Mouse (Mus musculus): ENCODE data around the gene 3110070M22Rik. TPM values are rescaled to one million over a fixed set of nuclear protein-coding genes. Genes with fewer than 3 reads are reported as not detected.
A peak's percentile ranks its signal among the peaks of the same experiment; 100 is the strongest.

Gene 3110070M22Rik
- polyA plus RNA-seq, 1 experiment, result 1.5 TPM

DNA sequence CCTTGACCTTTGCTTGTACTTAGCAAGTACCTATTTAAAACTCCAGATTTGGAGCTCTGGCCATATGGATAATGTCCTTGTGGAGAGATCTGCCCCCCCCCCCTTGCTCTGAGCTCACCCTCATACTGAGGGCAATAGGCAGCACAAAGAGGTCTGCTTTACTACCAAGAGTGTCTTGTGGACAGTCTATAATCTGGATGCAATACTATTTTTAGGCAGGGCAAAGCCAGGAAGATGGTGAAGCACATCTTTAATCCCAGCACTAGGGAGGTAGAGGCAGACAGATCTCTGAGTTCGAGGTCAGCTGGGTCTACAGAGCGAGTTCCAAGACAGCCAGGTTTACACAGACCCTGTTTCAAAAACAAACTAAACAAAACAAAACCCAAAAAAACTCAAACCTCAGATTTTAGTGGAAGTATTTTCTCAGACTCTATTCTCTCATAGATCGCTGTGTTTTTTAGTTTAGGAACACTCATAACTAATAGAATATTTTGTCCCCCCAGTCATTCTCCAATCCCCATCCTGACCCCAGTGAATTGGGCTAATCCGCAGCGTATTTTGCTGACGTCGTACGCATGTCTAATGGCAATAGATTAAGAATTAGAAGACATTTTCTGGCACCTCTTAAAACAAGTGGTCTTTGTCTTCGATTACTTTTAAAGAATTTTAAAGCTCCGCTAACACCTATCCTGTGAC, 26.1 kb downstream of the 3110070M22Rik start:
- DNase-seq, result no peak
- Histone ChIP-seq H3K4me1 (ENCODE audit: control insufficient read depth, insufficient read depth, low read length) (peaks cover 3% of the 10 kb centered on the region), H3K27me3 (ENCODE audit: control insufficient read depth, insufficient read depth, low read length) (no peaks in the 10 kb centered on the region), H3K27ac (ENCODE audit: insufficient read depth, low read length) (peak overlapping the region; percentile 13; the same call in 1 of the 2 replicates), H3K4me3 (replicated peaks; ENCODE audit: insufficient read depth, low read depth, low read length) (peak overlapping the region; percentile 94)
- no peak for TF ChIP-seq POLR2A (IDR thresholded peaks at IDR 0.05; ENCODE audit: borderline replicate concordance, insufficient read depth, low read length)
- TF ChIP-seq CTCF (IDR thresholded peaks at IDR 0.05; ENCODE audit: borderline replicate concordance, insufficient read depth, low read depth, low read length), result no peak
- WGBS, result 4% methylated on average over 10 of the region's 10 CpGs

DNA sequence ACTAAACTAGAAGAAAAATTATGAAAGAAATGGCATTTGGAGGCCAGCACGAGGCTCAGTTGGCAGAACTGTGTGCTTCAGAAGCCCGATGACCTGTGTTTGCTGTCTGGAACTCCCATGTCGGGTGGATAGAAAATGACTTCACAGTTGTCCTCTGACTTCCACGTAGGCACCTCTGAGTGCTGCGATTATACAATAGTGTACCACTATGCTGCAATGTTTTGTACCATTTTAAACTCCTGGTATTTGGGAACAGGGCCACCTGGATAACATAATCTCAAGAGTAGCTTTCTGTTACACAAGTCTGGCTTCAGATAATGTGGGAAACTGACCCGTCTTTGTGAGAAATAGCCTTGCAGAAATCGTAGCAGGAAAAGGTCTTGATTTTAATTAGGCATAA, 31.8 kb downstream of the 3110070M22Rik start:
- WGBS, result 87% methylated on average over 7 of the region's 7 CpGs
- Histone ChIP-seq H3K27ac (ENCODE audit: insufficient read depth, low read length) (no peak overlapping the region), H3K4me1 (ENCODE audit: control insufficient read depth, insufficient read depth, low read length) (no peaks in the 10 kb centered on the region), H3K27me3 (ENCODE audit: control insufficient read depth, insufficient read depth, low read length) (no peaks in the 10 kb centered on the region), H3K4me3 (replicated peaks; ENCODE audit: insufficient read depth, low read depth, low read length) (no peak overlapping the region)
- DNase-seq, result no peak
- TF ChIP-seq POLR2A (IDR thresholded peaks at IDR 0.05; ENCODE audit: borderline replicate concordance, insufficient read depth, low read length) (no peak), CTCF (IDR thresholded peaks at IDR 0.05; ENCODE audit: borderline replicate concordance, insufficient read depth, low read depth, low read length) (no peak)

DNA sequence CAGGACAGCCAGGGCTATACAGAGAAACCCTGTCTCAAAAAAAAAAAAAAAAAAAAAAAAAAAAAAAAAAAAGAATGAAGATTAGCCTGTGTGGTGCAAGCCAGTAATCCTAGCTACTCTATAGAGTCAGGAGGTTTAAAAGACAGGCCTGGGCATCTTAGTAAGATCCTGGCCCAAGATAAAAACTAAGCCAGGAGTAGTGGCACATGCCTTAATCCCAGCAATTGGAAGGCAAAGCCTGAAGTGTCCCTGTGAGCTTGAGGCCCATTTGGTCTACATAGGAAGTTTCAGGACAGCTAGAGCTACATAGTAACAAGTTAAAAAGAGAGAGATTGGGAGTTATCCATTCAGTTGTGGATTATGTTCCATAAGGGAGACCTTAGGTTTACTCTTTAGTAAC, 33.1 kb downstream of the 3110070M22Rik start:
- Histone ChIP-seq H3K4me3 (replicated peaks; ENCODE audit: insufficient read depth, low read depth, low read length) (no peak overlapping the region), H3K27me3 (ENCODE audit: control insufficient read depth, insufficient read depth, low read length) (no peaks in the 10 kb centered on the region), H3K4me1 (ENCODE audit: control insufficient read depth, insufficient read depth, low read length) (no peaks in the 10 kb centered on the region), H3K27ac (ENCODE audit: insufficient read depth, low read length) (no peak overlapping the region)
- DNase-seq, result no peak
- TF ChIP-seq POLR2A (IDR thresholded peaks at IDR 0.05; ENCODE audit: borderline replicate concordance, insufficient read depth, low read length) (no peak), CTCF (IDR thresholded peaks at IDR 0.05; ENCODE audit: borderline replicate concordance, insufficient read depth, low read depth, low read length) (no peak)

DNA sequence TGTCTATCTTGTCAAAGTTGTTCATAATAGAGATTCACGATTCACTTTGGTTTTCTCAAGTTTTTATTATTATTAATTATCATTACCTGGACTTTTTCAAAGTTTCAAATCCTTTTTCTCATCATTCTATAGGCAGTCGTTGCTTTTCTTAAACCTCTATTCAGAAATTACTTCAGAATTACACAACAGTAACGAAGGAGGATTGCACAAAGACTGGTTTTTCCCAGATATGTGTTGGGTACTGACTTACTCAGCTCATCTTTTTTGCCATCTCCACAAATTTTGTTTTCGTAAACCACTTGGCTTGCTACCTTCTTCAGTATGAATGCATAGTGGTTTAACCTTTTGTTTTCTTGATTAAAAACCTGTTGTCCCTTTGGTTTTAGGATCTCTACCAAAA, 34.6 kb downstream of the 3110070M22Rik start:
- no peak for DNase-seq
- WGBS, result 95% methylated on average over 4 of the region's 4 CpGs
- Histone ChIP-seq H3K27me3 (ENCODE audit: control insufficient read depth, insufficient read depth, low read length) (no peaks in the 10 kb centered on the region), H3K27ac (ENCODE audit: insufficient read depth, low read length) (no peak overlapping the region), H3K4me3 (replicated peaks; ENCODE audit: insufficient read depth, low read depth, low read length) (no peak overlapping the region), H3K4me1 (ENCODE audit: control insufficient read depth, insufficient read depth, low read length) (no peaks in the 10 kb centered on the region)
- TF ChIP-seq CTCF (IDR thresholded peaks at IDR 0.05; ENCODE audit: borderline replicate concordance, insufficient read depth, low read depth, low read length), result no peak
- TF ChIP-seq POLR2A (IDR thresholded peaks at IDR 0.05; ENCODE audit: borderline replicate concordance, insufficient read depth, low read length), result no peak

DNA sequence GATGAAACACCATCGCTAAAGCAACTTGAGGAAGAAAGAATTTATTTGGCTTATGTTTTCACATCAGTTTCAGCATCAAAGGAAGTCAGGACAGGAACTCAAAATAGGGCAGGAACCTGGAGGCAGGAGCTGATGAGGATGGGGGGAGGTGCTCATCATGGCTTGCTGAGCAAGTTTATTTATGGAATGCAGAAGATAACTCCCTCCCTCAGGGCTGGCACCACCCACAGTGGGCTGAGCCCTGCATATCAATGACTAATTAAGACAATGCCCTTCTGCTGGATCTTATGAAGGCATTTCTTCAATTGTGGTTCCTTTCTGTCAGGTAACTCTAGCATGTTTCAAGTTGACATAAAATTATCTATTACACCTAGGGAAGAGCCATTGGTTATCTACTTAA, 45.9 kb downstream of the 3110070M22Rik start:
- no peak for DNase-seq
- H3K4me3 ChIP-seq (replicated peaks; ENCODE audit: insufficient read depth, low read depth, low read length), result no peak overlapping the region
- WGBS, result 94% methylated on average over 1 of the region's 1 CpGs
- H3K27ac ChIP-seq (ENCODE audit: insufficient read depth, low read length), result no peak overlapping the region
- no peaks in the 10 kb centered on the region for H3K4me1 ChIP-seq (ENCODE audit: control insufficient read depth, insufficient read depth, low read length)
- no peaks in the 10 kb centered on the region for H3K27me3 ChIP-seq (ENCODE audit: control insufficient read depth, insufficient read depth, low read length)
- no peak for TF ChIP-seq POLR2A (IDR thresholded peaks at IDR 0.05; ENCODE audit: borderline replicate concordance, insufficient read depth, low read length)
- no peak for TF ChIP-seq CTCF (IDR thresholded peaks at IDR 0.05; ENCODE audit: borderline replicate concordance, insufficient read depth, low read depth, low read length)

Other genes with a start within 250 kb of the 3110070M22Rik start
- gene Paip1, start 59.8 kb downstream of the 3110070M22Rik start, polyA plus RNA-seq (2012; rRNA removed), result 65.7 and 68.7 TPM in 2 replicates
- 78.6 and 80.9 TPM in 2 replicates for gene 4833420G17Rik, start 25.6 kb downstream of the 3110070M22Rik start, polyA plus RNA-seq (2012; rRNA removed)
- gene Tmem267, start 344 bp downstream of the 3110070M22Rik start, polyA plus RNA-seq (2012; rRNA removed), result 11.5 and 18.2 TPM in 2 replicates
- 0.24 and 0.47 TPM in 2 replicates for gene Ccl28, start 135.4 kb upstream of the 3110070M22Rik start, polyA plus RNA-seq (2012; rRNA removed)
- 148 and 162 TPM in 2 replicates for gene Hmgcs1, start 202.0 kb upstream of the 3110070M22Rik start, polyA plus RNA-seq (2012; rRNA removed)